Mouse (Mus musculus): Measurements from ENCODE around the gene Strip2.
A peak's percentile ranks its signal among the peaks of the same experiment; 100 is the strongest.

The Strip2 gene

GRCm38 (mm10) chr6:29916530-29917382, at the start of gene Strip2:
TSS of gene Strip2 (plus strand) at chr6:29917012.
- DNase-seq (ENCODE audit: low spot score in 2 of 2): peak; percentile 82 to 87

DNA sequence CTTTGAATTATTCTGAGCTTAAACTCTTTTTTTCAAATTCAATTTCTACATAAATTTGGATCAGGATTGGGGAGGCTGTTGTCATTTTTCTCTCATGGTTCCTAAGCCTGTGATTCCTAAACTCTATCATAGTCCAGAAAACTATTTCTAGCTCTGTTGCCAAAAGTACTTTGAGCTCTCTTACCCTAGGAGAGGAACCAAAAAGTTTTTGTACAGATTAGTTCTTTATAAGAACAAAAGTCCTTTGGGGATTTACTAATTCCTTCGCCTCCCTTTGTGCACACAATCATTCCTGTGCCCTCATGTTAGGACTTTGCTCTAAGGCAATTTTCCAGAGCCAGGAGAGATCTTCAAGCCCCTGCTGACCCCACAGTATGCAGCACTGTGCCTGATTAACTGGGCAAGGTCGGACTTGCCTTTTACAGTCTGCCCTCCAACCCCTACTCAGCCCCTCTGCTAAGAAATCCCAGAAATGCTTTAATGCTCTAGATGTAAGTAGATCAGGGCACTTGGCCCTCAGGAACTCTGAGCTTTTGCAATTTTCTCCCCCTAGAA, 48.4 kb upstream of the Strip2 start:
- no peak for DNase-seq (ENCODE audit: low spot score in 2 of 2)

DNA sequence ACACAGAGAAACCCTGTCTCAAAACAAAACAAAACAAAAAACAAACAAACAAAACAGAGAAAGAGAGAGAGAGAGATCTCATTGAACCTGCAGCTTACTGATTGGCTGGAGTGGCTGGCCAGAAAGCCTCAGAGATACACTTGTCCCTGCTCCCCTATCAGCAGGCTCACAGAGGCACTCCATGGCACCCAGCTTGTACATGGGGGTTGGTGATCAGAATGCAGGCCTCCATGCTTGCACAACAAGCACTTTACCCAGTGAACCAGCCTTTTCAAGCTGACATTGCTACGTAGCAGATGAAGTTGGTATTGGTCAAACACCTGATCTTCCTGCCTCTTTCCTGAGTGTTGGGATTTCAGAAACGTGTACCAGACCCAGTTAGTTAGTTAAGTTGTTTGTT, 43.2 kb upstream of the Strip2 start:
- DNase-seq (ENCODE audit: low spot score in 2 of 2): no peak

DNA sequence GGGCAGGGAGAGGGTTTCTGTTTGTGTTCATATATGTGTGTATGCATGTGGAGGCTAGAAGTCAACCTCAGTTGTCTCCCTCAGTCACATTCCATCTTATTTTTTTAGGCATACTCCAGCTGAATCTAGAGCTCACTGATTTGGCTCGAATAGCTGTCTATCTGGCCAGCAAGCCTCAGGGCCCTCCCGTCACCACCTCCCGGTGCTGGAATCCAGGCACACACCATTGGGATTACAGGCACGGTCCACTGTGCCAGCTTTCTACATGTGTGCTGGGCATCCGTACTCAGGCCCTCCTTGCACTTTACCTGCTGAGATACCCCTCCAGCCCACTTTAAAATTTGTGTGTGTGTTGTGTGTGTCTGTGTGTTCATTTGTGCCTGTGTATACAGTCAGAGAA, 41.2 kb upstream of the Strip2 start:
- DNase-seq (ENCODE audit: low spot score in 2 of 2): no peak

GRCm38 (mm10) chr6:29876782-29877181, 40.0 kb upstream of the Strip2 start:
- no peak for DNase-seq (ENCODE audit: low spot score in 2 of 2)

DNA sequence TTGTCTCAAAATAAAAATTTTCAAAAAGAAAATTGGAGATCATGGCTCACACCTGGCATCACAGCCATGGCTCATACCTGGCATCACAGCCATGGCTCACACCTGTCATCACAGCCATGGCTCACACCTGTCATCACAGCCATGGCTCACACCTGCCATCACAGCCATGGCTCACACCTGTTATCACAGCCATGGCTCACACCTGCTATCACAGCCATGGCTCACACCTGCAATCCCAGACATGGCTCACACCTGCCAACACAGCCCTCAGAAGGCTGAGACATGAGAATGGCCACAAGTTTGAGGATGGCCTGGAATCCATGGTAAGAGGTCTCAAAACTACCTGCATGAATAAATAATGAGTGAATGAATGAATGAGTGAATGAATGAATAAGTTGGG, 37.2 kb upstream of the Strip2 start:
- DNase-seq (ENCODE audit: low spot score in 2 of 2): no peak

GRCm38 (mm10) chr6:29880796-29881195, 36.0 kb upstream of the Strip2 start:
- no peak for DNase-seq (ENCODE audit: low spot score in 2 of 2)

DNA sequence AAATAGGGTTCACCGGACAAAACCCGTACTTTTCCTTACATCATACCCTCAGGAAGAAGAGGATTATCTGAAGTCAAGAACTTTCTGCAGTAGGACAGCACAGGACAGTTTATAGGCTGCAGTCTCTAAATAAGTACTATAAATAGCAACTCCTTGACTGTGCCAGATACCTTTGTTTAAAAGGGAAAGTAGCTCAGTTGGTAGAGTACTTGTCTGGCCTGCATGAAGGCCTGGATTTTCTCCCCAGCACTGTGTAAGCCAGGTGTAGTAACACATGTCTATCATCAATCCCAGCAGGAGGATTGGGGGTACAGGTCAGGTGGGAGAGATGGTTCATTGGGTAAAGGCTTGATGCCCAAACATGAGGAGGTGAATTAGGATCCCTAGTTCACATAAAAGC, 34.9 kb upstream of the Strip2 start:
- no peak for DNase-seq (ENCODE audit: low spot score in 2 of 2)

GRCm38 (mm10) chr6:29882870-29883269, 33.9 kb upstream of the Strip2 start:
- peak in 1 of 2 experiments; percentile 20 for DNase-seq (ENCODE audit: low spot score in 2 of 2)

DNA sequence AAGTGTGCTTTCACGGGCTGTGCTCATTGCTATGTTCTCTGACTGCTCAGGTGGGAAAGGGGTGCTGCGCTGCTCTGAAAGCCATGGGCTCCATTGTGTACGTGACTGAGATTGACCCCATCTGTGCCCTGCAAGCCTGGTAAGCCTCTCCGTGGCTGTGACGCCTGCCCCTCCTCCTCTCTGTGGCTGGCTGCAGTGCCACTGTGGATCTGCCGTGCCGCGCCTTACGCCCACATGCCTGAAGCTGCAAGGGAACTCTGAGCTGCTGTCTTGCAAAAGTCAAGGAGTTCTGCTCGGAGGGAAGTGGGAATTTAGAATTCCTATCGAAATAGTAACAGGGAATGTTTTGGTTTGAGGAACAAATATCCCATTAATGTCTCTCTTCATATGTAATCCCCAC, 25.7 kb upstream of the Strip2 start:
- DNase-seq (ENCODE audit: low spot score in 2 of 2): peak; percentile 44 to 67

- no peak for DNase-seq (ENCODE audit: low spot score in 2 of 2)
Observed at GRCm38 (mm10) chr6:29896976-29897375, 19.8 kb upstream of the Strip2 start.

DNA sequence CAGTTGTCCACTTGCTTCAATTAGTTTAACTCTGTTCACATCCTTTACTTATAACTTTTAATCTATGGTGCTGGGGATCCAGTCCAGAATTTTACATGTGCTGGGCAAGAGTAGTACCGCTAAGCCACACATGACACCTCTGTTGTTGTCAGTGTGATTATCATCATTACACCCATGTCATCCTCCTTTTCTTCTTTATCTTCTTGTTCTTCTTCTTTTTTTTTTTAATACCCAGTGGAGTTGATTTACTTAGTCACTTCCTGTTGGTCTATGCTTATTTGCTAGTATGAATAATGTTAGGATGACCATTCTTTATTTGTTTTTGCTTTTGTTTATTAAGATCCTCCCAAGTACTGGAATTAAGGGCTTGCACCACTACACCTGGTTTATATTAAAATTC, 15.4 kb upstream of the Strip2 start:
- DNase-seq (ENCODE audit: low spot score in 2 of 2): no peak

GRCm38 (mm10) chr6:29902256-29902655, 14.6 kb upstream of the Strip2 start:
- no peak for DNase-seq (ENCODE audit: low spot score in 2 of 2)

- DNase-seq (ENCODE audit: low spot score in 2 of 2): no peak
Observed at GRCm38 (mm10) chr6:29903343-29903914, 13.4 kb upstream of the Strip2 start.

DNA sequence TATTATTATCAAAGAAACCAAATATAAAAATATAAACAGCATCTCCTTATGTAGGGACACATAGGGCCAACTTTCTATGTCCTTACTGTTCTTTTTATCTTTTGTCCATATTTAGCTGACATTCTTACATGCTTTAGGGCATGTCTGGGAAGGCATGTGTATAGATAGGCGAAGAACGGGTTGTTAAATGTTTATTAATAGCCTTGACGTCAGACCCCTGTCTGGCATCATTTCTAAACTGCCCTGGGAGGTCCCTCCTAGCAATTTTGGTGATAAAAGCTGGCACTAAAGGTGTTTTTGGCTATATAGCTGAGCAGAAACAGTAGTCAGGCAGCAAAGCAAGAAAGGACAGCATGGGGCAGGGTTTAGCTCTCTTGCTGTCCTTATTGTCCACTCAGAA, 12.5 kb upstream of the Strip2 start:
- no peak for DNase-seq (ENCODE audit: low spot score in 2 of 2)

GRCm38 (mm10) chr6:29910631-29911030, 6.2 kb upstream of the Strip2 start:
- DNase-seq (ENCODE audit: low spot score in 2 of 2): no peak

DNA sequence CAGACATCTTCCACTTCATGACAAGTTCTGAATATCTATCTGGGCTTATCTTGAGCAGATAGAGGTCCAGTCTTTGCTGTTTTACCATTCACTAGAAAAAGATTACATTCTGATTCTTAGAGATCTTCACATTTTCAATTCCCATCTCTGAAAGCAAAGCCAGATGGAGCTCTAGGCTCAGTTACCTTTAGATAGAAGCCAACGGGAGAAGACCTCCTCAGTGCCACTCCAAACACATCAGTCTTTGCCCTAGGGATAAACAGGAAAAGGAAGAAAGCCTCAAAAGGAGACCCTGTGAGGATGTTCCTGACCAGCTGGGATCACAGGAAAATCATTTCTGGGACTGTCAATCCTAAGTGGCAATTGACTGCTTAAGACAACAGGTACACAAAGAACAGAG, 3.1 kb upstream of the Strip2 start:
- DNase-seq (ENCODE audit: low spot score in 2 of 2): no peak

GRCm38 (mm10) chr6:29914136-29914535, 2.7 kb upstream of the Strip2 start:
- DNase-seq (ENCODE audit: low spot score in 2 of 2): no peak

GRCm38 (mm10) chr6:29915836-29916235, 976 bp upstream of the Strip2 start:
- no peak for DNase-seq (ENCODE audit: low spot score in 2 of 2)

DNA sequence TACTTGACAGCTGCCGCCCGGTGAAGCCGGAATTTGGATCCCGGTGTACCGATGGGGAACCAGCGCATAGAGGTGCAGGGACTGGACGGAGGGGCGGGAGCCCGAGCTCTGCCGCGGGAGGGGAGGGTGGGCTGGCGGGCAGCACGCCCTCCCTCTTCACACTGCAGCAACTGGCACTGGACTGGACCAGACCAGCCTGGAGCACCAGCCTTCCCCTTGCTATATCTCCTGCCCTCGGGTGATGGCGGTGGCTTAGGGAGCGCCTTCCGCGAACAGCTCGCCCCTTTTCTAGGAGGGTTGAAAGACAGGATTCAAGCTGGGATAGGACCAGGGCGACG, 540 bp downstream of the Strip2 start:
- no peak for DNase-seq (ENCODE audit: low spot score in 2 of 2)

GRCm38 (mm10) chr6:29917947-29918346, 1.1 kb downstream of the Strip2 start:
- no peak for DNase-seq (ENCODE audit: low spot score in 2 of 2)

DNA sequence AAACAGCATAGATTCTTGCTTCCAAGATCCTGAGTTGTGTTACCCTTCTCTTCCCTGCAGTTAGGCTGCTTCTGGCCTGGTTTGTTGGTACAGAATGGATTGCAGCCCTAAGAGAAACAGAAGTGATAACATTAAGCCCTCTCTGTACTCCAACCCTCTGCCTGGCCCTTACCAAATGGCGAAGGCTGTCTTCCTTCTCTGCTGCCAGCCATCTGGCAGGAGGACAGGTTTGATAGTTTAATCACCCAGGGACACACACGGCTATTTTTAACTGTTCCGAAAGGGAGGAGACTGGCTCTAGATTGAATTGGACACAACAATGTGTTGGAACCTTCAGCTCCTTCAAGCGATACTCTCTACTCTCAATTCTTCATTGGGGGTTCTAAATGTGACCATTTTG, 6.7 kb downstream of the Strip2 start:
- DNase-seq (ENCODE audit: low spot score in 2 of 2): no peak

DNA sequence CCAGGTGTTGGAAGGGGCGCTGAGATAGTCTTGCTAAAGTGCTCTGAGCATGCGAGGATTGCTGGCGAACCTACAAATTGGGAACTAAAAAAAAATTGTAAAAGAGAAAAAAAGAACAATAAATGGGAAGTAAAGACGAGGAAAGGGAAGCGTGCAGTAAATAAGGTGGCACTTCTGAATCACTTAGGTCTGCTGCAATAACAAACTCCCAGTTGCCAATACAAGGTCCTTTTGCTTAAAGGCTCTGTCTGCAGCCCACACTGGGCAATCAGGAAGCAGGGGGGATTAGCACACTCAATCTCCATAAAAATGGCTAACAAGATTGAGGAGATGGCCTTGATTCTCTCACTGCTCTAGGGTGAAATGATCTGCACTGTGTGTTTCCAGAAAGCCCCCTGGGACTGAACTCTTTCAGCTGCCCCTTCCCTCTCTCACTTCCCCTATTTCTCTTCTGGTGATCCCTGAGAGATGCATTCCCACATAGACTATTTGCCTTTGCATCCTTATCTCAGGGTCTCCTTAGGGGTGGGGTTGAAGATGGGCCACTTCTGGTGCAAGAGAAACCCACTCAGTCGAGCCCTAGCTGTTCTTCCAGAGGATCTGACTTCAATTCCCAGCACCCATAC, 8.9 kb downstream of the Strip2 start:
- no peak for DNase-seq (ENCODE audit: low spot score in 2 of 2)
